Mouse (Mus musculus) lung, embryonic 14.5 days (tissue): Measurements from ENCODE around the gene Gm49342. TPM values are rescaled to one million over a fixed set of nuclear protein-coding genes. Genes with fewer than 3 reads are reported as not detected.
"Not testable (repeated sequence)": the region's sequence is repeated elsewhere in the genome, so short reads cannot be mapped to it uniquely, and the experiment has no call there.

ENCODE experiments used
- ATAC-seq: fragments of 200-750 bp; cut with Nextera tagmentation; 2 replicates; pipeline ENCODE4 v1.8.0; 2017; ENCODE audit warnings: mild to moderate bottlenecking, moderate TSS enrichment, moderate library complexity; ENCODE audit not compliant: insufficient read depth
- DNase-seq: peaks from one replicate; pipeline ENCODE4 v3.0.0-alpha.2; 2015
- H3K27ac ChIP-seq: fragments of 300-500 bp; sonication (generic); 2 replicates; pipeline ENCODE4 v1.5.1; 2014; ENCODE audit warnings: low read depth, mild to moderate bottlenecking, moderate library complexity
- H3K27me3 ChIP-seq: fragments of 300-500 bp; sonication (generic); 2 replicates; pipeline ENCODE4 v1.6.1; 2014; ENCODE audit warnings: low read length, control low read depth; ENCODE audit not compliant: insufficient read depth
- H3K36me3 ChIP-seq: fragments of 300-500 bp; sonication (generic); 2 replicates; pipeline ENCODE4 v1.6.1; 2014; ENCODE audit warnings: control low read depth; ENCODE audit not compliant: insufficient read depth
- H3K4me1 ChIP-seq: fragments of 300-500 bp; sonication (generic); 2 replicates; pipeline ENCODE4 v1.6.1; 2014; ENCODE audit warnings: antibody characterized with exemption, control low read depth; ENCODE audit not compliant: insufficient read depth
- H3K4me2 ChIP-seq: fragments of 300-500 bp; sonication (generic); 2 replicates; pipeline ENCODE4 v1.6.1; 2014; ENCODE audit warnings: mild to moderate bottlenecking
- H3K4me3 ChIP-seq: fragments of 300-500 bp; sonication (generic); 2 replicates; pipeline ENCODE4 v1.5.1; 2014; ENCODE audit warnings: low read depth, low read length
- H3K9ac ChIP-seq: fragments of 300-500 bp; sonication (generic); 2 replicates; pipeline ENCODE4 v1.6.1; 2014
- H3K9me3 ChIP-seq: fragments of 300-500 bp; sonication (generic); 2 replicates; pipeline ENCODE4 v1.6.1; 2016; ENCODE audit warnings: low read depth, low read length, control low read depth
- CTCF ChIP-seq: IDR thresholded peaks from 2 replicates; pipeline ENCODE4 v1.5.1; 2016; ENCODE audit warnings: antibody characterized with exemption, low read depth
- WGBS: fragments of 180-500 bp; shearing (Covaris S2); extraction: QIAGEN DNeasy Blood & Tissue Kit; methylation state at CpG from one replicate; pipeline ENCODE4 v1.1.7; 2014; 5-methylcytosine and 5-hydroxymethylcytosine counted together
- polyA plus RNA-seq: library from polyadenylated mRNA; unstranded; fragments of >200 nt; fragmentation: Nextera tagmentation; extraction: Ambion mirVana; gene quantifications from 2 replicates; pipeline ENCODE4 v1.2.1, GENCODE M21; 2014

Gm49342 gene
- polyA plus RNA-seq, 1 experiment from 2014 or later, result not detected

GRCm38 (mm10) chr14:50903973-50904827, 40.1 kb upstream of the Gm49342 start:
- ATAC-seq (peak; percentile 87), DNase-seq (peak; percentile 68)
- Histone ChIP-seq H3K27me3 (no peaks in the 10 kb centered on the region), H3K9me3 (no peaks in the 10 kb centered on the region), H3K4me1 (0 out of 2 replicates have a peak, but pooled peaks cover 4% of the 10 kb centered on the region), H3K9ac (peak overlapping the region; percentile 43), H3K4me2 (peak overlapping the region; percentile 69), H3K36me3 (no peaks in the 10 kb centered on the region), H3K27ac (no peak overlapping the region), H3K4me3 (peak overlapping the region; percentile 37)
- WGBS, result 4% methylated on average over 26 of the region's 26 CpGs
- TF ChIP-seq CTCF, result peak; percentile 60

- H3K27ac ChIP-seq, result no peak overlapping the region
- 82% methylated on average over 4 of the region's 4 CpGs for WGBS
- H3K36me3 ChIP-seq, result no peaks in the 10 kb centered on the region
- no peak overlapping the region for H3K4me2 ChIP-seq
- no peak for DNase-seq
- no peak for ATAC-seq
- no peak overlapping the region for H3K4me3 ChIP-seq
- H3K27me3 ChIP-seq, result no peaks in the 10 kb centered on the region
- H3K9me3 ChIP-seq, result no peaks in the 10 kb centered on the region
- H3K9ac ChIP-seq, result no peak overlapping the region
- H3K4me1 ChIP-seq, result 0 out of 2 replicates have a peak, but pooled peaks cover 4% of the 10 kb centered on the region
- TF ChIP-seq CTCF, result no peak
Observed at GRCm38 (mm10) chr14:50904828-50905129, 39.5 kb upstream of the Gm49342 start.

- not testable (repeated sequence) for H3K9me3 ChIP-seq, H3K4me2 ChIP-seq, H3K4me1 ChIP-seq, H3K36me3 ChIP-seq, H3K4me3 ChIP-seq, H3K27me3 ChIP-seq, DNase-seq, H3K9ac ChIP-seq, ATAC-seq, H3K27ac ChIP-seq
Observed at GRCm38 (mm10) chr14:50905327-50905726, 39.0 kb upstream of the Gm49342 start.

GRCm38 (mm10) chr14:50908126-50908525, 36.2 kb upstream of the Gm49342 start:
- Histone ChIP-seq H3K27ac (no peak overlapping the region), H3K4me1 (0 out of 2 replicates have a peak, but pooled peaks cover 4% of the 10 kb centered on the region), H3K9me3 (no peaks in the 10 kb centered on the region), H3K9ac (no peak overlapping the region), H3K27me3 (no peaks in the 10 kb centered on the region), H3K4me2 (no peak overlapping the region), H3K36me3 (peaks cover 13% of the 10 kb centered on the region; the same call in 1 of the 2 replicates), H3K4me3 (no peak overlapping the region)
- DNase-seq (no peak), ATAC-seq (no peak)
- TF ChIP-seq CTCF, result no peak
- WGBS, result 71% methylated on average over 4 of the region's 4 CpGs

- DNase-seq (no peak), ATAC-seq (no peak)
- Histone ChIP-seq H3K9ac (no peak overlapping the region), H3K4me1 (no peaks in the 10 kb centered on the region), H3K4me2 (no peak overlapping the region), H3K27me3 (no peaks in the 10 kb centered on the region), H3K36me3 (peaks cover 40% of the 10 kb centered on the region), H3K9me3 (no peaks in the 10 kb centered on the region), H3K27ac (no peak overlapping the region), H3K4me3 (no peak overlapping the region)
- TF ChIP-seq CTCF, result no peak
- WGBS, result 49% methylated on average over 3 of the region's 3 CpGs
Observed at GRCm38 (mm10) chr14:50911356-50911755, 33.0 kb upstream of the Gm49342 start.

- WGBS, result 64% methylated on average over 1 of the region's 1 CpGs
- not testable (repeated sequence) for H3K9me3 ChIP-seq, DNase-seq, H3K27me3 ChIP-seq, H3K4me1 ChIP-seq, ATAC-seq
- Histone ChIP-seq H3K4me2 (peak overlapping the region; percentile 59), H3K27ac (peak overlapping the region; percentile 93; the same call in 1 of the 2 replicates), H3K4me3 (peak overlapping the region; percentile 82), H3K9ac (peak overlapping the region; percentile 85), H3K36me3 (peaks cover 40% of the 10 kb centered on the region)
Observed at GRCm38 (mm10) chr14:50923437-50923836, 20.9 kb upstream of the Gm49342 start.

GRCm38 (mm10) chr14:50924281-50925064, 19.8 kb upstream of the Gm49342 start, which contains the start of the genes Osgep and Apex1:
Osgep (minus strand) TSS chr14:50924893.
Apex1 (plus strand) TSS chr14:50924968.
- TF ChIP-seq CTCF, result no peak
- ATAC-seq, result peak; percentile 97
- peak within 1 kb of the TSS; percentile 82 for H3K4me3 ChIP-seq
- DNase-seq, result peak; percentile 99
- WGBS, result under 1% methylated on average over 57 of the region's 57 CpGs
- no peaks in the 10 kb centered on the region for H3K4me1 ChIP-seq
- peak within 1 kb of the TSS; percentile 93 for H3K27ac ChIP-seq
- peaks cover 45% of the 10 kb centered on the region for H3K36me3 ChIP-seq
- peak within 1 kb of the TSS; percentile 85 for H3K9ac ChIP-seq
- H3K4me2 ChIP-seq, result peak within 1 kb of the TSS; percentile 59
- H3K9me3 ChIP-seq, result no peaks in the 10 kb centered on the region
- H3K27me3 ChIP-seq, result no peaks in the 10 kb centered on the region
